Mouse (Mus musculus): ENCODE data around the gene Slx4ip.
"Not testable (repeated sequence)": the region's sequence is repeated elsewhere in the genome, so short reads cannot be mapped to it uniquely, and the experiment has no call there.

The Slx4ip gene

DNA sequence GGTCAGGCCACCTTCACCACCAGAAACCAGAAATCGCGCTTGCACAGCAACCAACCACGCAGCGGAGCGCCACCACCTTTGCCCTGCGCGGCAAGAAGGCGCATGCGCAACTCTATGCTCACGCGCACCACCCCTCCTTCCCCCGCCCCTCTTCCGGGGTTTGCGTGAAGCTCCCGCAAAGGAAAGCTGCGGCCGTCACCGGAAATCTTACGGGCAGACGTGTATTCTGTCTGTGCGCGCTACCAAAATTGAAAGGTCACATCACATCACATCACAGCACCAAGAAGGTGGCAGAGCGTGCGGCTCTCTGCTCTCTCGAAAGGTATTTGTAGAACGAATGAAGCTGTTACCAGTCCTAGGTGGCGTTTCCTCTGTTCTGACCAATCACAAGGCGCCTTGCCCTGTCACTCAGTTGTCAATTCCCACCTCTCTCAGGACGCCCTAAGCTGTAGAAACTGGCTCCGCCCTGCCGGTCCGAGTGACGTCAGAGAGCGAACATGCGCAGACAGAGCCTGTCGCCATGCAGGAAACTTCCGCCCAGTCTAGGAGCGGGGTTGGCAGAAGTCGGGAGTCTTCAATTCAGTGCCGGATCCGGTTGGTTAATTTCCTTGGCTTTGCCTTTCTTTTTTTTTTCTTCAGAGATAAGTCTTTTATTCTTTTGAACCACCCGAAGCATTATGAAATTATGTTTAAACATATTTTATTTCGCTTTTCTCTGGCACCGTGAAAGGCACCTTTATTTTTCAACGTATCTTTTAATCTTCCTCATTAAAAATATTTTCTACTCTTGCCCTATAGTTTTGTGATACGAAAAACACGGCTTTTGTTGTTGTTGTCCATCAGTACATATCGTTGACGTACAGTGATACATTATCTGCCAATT is at the start of gene Slx4ip, which contains the start of the genes AL731706.1 and Mkks:
Gene Slx4ip (plus strand): TSS at position 151 of the 883 bp plus-strand sequence.
Gene AL731706.1 (minus strand): TSS at position 322 of the 883 bp plus-strand sequence.
Gene Mkks (minus strand): TSS at position 322 of the 883 bp plus-strand sequence.
- DNase-seq (ENCODE audit: low read depth), result peak; percentile 100

DNA sequence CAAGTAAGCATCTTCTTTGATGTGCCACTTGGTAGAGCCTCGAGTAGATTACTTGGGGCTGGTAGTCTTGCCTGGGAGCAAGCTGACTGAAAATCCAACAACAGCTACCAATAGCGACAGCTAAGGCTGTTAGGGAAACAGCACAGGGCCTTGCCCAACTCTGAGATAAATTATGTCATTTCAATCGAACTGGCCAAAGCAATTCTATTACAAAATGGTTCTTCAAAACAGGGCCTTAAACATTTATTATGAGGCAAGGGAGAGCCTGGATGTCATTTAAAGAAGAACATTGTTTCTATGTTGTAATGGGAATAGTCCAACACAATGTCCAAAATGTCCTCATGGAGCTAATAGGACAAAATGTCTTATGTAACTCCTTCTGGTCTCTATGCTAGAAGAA is 40.7 kb upstream of the Slx4ip start:
- no peak for DNase-seq (ENCODE audit: low read depth)

DNA sequence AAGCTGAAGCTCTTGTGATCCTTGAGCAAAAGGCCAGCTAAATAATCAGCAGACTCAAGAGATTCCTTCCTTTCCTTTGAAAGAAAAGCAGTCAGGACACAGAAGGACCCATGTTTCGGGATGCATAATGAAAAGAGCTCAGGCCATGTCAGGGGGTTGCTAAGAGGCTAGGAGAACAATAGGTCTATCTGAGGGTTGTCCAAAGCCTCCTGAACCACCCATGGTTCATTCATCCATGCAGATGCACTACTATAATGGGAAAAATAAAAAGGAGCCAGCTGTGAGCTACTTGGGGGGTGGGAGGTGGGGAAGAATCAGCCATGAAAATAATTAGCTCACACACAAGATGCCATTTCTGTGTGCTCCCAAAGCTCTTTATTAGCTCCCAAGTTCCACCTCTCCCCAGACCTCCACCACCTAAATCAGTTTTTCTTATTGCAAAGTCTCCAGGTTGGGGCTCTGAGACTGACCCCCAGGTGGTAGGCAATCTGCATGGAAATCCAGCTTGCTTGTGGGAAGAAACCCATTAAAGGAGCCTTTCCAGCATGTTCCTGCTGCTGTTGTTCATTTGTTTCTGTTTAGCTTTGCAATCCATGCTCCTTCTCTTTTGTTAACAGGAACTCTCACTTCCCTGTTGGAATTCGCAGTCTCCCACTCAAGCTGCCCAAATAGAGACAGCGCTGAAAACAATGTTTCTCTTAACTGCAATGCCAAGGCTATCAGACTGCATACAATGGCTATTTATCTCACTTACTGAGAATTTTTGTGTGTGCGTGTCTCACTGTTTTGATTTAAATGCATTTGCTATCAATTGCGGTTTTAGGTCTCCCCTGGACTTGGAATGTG is 36.3 kb upstream of the Slx4ip start:
- no peak for DNase-seq (ENCODE audit: low read depth)

GRCm38 (mm10) chr2:136885579-136885978 is 5.4 kb upstream of the Slx4ip start, which contains the start of gene AL731706.2:
TSS of gene AL731706.2 (minus strand) at chr2:136885679.
- DNase-seq (ENCODE audit: low read depth), result no peak

GRCm38 (mm10) chr2:136886846-136887245 is 4.2 kb upstream of the Slx4ip start:
- peak; percentile 77 for DNase-seq (ENCODE audit: low read depth)

GRCm38 (mm10) chr2:136890716-136891067 is 326 bp upstream of the Slx4ip start:
- DNase-seq (ENCODE audit: low read depth), result not testable (repeated sequence)

GRCm38 (mm10) chr2:136891951-136892371 is 943 bp downstream of the Slx4ip start:
- DNase-seq (ENCODE audit: low read depth), result peak; percentile 98

DNA sequence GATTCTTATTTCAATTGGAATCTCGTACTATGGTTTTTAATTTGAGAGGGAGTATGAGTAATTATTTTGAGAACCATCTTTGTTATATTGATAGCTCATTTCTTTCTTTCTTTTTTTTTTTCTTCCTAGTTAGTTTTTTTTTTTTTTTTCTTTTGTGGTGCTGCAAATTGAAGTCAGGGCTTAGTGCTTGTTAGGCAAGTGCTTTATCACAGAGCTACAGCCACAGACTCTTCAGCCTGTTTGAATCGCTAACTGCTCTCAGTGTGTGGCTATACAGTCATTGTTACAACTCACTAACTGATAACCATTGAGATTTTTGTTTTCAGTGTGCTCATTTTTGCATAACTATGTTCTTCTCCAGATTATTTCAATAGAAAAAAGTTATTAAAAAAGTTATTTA is 3.5 kb downstream of the Slx4ip start:
- no peak for DNase-seq (ENCODE audit: low read depth)

DNA sequence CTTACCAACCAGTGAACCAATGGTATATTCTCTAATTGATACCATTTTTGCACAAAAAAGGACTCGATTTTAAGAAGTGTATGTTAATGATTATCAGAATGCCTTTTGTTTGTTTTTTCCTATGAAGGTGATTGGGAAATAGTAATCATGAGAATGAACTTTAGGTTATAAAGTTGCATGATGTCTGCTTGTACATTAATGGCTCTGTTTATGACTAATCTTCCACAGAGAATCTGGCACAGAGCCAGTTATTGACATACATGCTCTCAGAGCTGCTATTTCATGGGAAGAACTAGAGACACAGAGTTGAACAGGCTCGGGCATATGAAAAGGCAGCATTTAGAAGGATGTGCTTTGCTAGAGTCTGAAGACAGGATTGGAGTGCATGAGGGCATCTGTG is 5.1 kb downstream of the Slx4ip start:
- peak; percentile 59 for DNase-seq (ENCODE audit: low read depth)

DNA sequence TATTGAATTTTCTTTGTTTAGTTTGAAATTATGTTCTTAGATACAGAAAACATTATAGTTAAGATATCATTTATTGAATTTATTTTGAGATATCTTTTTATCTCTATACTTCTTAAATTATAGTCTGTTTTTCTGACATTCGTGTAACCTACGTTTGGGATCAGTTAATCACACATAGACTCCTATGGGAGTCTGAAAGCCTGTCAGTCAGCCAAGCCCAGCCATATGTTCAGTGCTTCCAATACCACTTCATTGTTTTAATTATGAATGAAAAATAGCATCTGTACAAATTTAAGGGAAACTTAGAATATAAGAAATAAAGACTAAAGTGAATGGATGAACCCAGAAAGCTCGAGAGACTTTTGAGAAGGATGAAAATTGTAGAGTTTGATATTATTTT is 17.6 kb downstream of the Slx4ip start:
- no peak for DNase-seq (ENCODE audit: low read depth)

DNA sequence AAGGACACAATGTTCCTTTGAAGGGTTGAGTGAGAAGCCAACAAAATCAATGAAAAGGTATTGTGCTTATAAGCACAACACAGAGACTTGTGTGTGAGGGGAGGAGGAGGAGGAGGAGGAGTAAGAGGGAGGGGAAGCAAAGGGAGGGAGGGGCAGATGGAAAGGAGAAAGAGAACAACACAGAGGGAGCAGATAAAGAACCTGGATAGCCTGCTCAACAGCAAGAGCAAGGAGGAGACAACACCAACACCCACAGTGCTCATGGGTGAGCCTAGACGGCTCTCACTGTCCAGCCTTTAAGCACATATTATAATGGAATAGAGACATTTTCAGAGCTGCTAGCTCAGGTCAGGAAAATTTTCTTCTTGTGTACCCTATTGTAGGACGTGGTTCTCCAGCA is 18.3 kb downstream of the Slx4ip start:
- no peak for DNase-seq (ENCODE audit: low read depth)

DNA sequence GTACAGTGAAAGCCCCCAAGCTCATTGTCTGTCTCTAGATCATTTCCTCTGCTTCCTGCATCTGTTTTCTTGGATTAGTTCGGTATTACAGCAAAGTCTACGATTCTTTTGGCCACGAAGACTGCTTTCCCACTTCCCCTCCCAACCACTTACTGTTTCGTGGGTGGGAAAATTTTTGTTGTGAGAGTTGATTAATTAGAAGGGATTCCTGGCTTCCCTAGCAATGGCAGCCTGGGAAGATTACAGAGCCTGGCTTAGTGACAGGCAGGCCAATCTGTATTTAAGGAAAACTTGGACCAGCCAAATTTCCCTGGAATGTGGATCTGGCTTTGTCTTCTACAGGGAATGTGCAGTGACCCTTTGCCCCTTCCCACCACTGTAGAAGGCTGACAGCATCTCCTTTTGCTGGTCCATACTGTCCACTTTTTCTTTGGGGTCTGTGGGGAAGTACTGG is 21.0 kb downstream of the Slx4ip start:
- no peak for DNase-seq (ENCODE audit: low read depth)

DNA sequence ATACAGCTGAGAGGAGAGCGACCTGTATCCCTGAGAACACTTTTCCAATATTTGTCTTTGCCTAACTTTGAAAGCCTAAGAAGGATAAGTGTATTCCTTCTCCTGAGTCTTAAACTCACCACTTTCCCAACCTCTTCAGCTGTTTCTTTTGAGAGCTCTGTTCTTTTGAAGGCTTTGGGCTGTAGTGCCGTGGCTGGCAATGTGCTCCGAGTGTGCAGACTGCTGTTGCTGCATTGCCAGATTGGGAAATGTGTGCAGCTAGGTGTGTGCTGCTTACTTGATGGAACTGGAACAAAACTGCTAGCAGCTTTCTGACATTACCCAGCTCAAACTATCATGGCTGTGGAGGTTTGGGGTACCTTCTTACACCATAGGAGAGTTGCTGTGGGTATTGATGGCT is 22.0 kb downstream of the Slx4ip start:
- DNase-seq (ENCODE audit: low read depth), result no peak

DNA sequence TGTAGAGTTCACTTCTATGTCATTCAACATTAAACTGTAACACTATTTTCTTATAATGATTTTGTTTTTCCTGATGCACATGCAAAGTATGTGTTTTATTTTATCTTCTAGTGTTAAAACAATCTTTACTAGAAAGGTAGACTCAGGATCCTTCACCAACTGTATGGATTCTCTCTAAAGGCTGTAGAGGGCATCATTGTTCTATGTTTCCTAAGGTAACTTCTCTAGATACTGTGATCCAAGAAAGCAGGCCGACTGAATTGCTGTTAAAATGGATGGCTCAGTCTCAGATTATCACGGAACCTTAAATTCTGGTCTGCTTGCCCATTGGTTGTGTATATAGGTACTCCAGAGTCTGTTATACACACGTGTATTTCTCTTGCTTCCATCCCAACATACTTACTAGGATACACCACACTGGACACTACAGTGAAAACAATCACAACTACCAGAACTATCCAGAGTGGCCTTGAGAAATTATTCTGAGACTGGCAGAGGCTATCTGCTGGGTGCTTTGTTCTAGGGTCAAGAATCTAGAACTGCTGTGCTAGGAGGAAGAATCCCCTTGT is 23.4 kb downstream of the Slx4ip start:
- DNase-seq (ENCODE audit: low read depth), result peak; percentile 64

DNA sequence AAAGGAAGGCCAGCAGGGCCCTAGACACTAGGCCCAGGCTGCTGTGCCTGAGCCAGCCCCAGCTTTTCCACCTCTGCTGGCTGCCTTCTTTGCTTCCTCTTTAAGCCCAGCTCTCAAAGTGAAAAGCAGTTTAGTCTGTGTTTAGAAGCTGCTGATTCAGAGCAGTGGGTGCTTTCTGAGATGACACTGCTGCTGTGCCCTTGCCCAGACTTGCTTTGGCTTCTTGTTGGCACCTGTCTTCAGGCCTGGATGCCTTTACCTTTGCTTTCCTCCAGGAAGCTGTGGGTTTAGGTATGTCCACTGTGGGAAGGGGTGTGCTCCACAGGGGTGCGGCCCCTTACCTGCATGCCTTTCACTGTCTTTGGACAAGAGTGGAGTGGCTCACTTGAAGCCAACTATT is 28.4 kb downstream of the Slx4ip start:
- DNase-seq (ENCODE audit: low read depth), result no peak

DNA sequence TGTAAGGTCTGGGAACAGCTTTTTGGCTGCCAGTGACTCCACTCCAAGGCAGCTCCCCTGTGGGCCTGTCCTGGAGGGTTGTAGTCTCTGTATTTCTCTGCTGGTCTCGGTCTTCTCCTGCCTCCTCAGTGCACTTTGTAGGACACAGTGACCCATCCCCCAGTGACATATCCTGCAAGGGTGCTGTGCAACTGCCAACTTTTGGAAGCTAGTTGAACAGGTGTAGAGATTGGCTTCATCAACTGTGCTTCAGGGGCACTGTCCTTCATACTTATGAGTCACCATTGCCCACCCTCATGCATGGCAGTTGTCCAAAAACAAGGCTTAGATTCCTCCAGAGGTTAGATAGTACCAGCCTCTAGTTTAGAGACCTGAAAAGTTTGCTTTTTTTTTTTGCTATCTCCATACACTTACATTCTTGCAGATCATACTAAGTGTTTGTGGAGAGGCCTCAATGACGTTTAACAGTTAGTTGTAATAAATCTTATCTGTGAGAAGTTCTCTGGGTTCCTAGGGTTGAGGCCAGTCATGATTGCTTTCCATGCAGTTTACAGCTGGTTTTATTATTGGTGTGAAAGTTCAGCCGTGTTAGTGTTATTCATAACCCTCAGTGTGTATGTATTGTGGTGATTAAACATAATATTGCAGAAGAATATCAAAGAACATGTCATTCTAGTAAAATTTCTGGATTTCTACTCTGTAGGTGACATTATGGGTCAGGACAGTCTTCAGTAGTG is 29.4 kb downstream of the Slx4ip start:
- peak; percentile 17 for DNase-seq (ENCODE audit: low read depth)

DNA sequence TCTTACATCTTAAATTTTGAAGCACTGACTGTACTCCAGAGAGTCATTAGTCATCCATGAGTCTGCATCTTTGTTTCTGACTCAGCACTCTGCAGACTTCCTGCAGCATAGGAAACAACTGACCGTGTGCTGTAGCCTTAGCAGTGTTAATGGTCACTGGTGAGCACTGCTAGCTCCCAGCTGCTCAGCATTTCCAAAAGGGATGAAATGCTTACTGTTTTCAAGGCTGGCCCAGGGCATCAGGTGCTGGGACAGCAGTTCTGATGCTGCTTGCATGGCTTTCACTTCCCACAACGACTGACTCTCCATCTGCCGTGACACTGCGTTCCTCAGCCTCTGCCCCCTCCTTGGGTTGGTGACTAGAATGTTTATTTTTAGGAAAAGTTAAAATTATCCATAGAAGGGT is 30.0 kb downstream of the Slx4ip start:
- DNase-seq (ENCODE audit: low read depth), result peak; percentile 85

GRCm38 (mm10) chr2:136936391-136937288 is 45.6 kb downstream of the Slx4ip start:
- DNase-seq (ENCODE audit: low read depth), result no peak

DNA sequence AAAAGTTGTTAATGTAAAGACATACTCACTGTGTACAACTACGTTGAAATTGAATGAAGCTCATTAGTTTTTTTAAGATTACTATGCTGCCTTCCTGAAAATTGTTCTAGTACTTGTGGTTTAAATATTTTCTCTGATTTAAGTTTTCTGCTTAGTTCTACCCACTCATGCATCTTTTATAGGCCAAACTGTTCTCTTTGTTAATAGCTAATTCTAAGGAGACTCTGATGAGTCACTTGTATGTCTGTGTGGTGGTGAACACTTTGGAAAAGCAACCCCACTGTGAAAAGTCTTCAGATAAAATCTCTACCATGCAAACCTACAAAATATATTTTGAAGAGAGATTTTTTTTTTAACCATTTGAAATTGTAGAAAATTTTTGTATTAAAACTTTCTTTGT is 47.2 kb downstream of the Slx4ip start:
- DNase-seq (ENCODE audit: low read depth), result no peak

GRCm38 (mm10) chr2:136946297-136946696 is 55.3 kb downstream of the Slx4ip start:
- no peak for DNase-seq (ENCODE audit: low read depth)

DNA sequence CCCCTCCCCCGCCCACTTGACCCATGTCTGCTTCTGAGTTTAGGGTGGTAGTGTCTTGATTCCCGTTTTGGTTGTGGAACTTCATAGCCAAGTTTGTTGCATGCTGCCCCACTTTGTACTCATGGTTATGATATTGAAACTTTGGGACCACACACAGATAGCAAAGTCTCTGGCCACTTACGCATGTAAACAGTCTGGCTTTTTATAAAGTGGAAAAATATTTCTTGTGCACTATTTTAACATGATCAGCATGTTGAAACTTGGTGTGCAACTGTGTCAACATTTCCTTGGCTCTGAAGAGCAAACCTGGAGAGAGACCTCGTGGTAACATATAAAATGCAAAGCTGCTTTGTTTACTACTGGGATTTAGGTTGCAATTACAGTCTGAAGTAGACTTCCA is 56.5 kb downstream of the Slx4ip start:
- DNase-seq (ENCODE audit: low read depth), result no peak
